Mouse (Mus musculus): ENCODE measurements around the gene Glis3. TPM values are rescaled to one million over a fixed set of nuclear protein-coding genes. Genes with fewer than 3 reads are reported as not detected.

Glis3 gene
- polyA plus RNA-seq, 2 experiments: 2.9 to 3.1 TPM

GRCm38 (mm10) chr19:28442161-28442560, 237.7 kb downstream of the Glis3 start:
- ATAC-seq (ENCODE audit: low FRiP score, low read depth): no peak
- H3K27ac ChIP-seq (replicated peaks; ENCODE audit: low read depth, low read length): no peak overlapping the region
- no peaks in the 10 kb centered on the region for H3K9me3 ChIP-seq (ENCODE audit: control insufficient read depth, low read length)
- 89% methylated on average over 4 of the region's 4 CpGs for WGBS
- H3K4me3 ChIP-seq (replicated peaks; ENCODE audit: low read length): no peak overlapping the region
- H3K36me3 ChIP-seq (ENCODE audit: control insufficient read depth, insufficient read depth, low read length): no peaks in the 10 kb centered on the region
- no peak overlapping the region for H3K9ac ChIP-seq (ENCODE audit: low read depth, low read length, severe bottlenecking)
- no peak for DNase-seq (ENCODE audit: low spot score)
- no peaks in the 10 kb centered on the region for H3K27me3 ChIP-seq (ENCODE audit: control insufficient read depth, insufficient read depth, low read length)
- H3K4me2 ChIP-seq (replicated peaks; ENCODE audit: low read depth, low read length, severe bottlenecking): no peak overlapping the region
- no peak for TF ChIP-seq POLR2A (IDR thresholded peaks at IDR 0.05; ENCODE audit: borderline replicate concordance, extremely low read depth, insufficient read depth, insufficient read length)
- H3K4me1 ChIP-seq (ENCODE audit: control insufficient read depth, insufficient read depth, low read length): no peaks in the 10 kb centered on the region; the same call in 1 of the 2 replicates

GRCm38 (mm10) chr19:28436457-28437148, 243.3 kb downstream of the Glis3 start:
- Histone ChIP-seq H3K4me3 (replicated peaks; ENCODE audit: low read length) (no peak overlapping the region), H3K9ac (ENCODE audit: low read depth, low read length, severe bottlenecking) (no peak overlapping the region), H3K4me2 (replicated peaks; ENCODE audit: low read depth, low read length, severe bottlenecking) (no peak overlapping the region), H3K27ac (replicated peaks; ENCODE audit: low read depth, low read length) (no peak overlapping the region), H3K4me1 (ENCODE audit: control insufficient read depth, insufficient read depth, low read length) (no peaks in the 10 kb centered on the region; the same call in 1 of the 2 replicates), H3K27me3 (ENCODE audit: control insufficient read depth, insufficient read depth, low read length) (no peaks in the 10 kb centered on the region), H3K9me3 (ENCODE audit: control insufficient read depth, low read length) (no peaks in the 10 kb centered on the region), H3K36me3 (ENCODE audit: control insufficient read depth, insufficient read depth, low read length) (no peaks in the 10 kb centered on the region)
- 65% methylated on average over 12 of the region's 12 CpGs for WGBS
- DNase-seq (ENCODE audit: low spot score): peak; percentile 36
- peak; percentile 63; the same call in 1 of the 2 replicates for ATAC-seq (ENCODE audit: low FRiP score, low read depth)
- TF ChIP-seq POLR2A (IDR thresholded peaks at IDR 0.05; ENCODE audit: borderline replicate concordance, extremely low read depth, insufficient read depth, insufficient read length): no peak

- 84% methylated on average over 6 of the region's 6 CpGs for WGBS
- ATAC-seq (ENCODE audit: low FRiP score, low read depth) (no peak), DNase-seq (ENCODE audit: low spot score) (no peak)
- no peak overlapping the region for H3K4me2 ChIP-seq (replicated peaks; ENCODE audit: low read depth, low read length, severe bottlenecking)
- H3K27me3 ChIP-seq (ENCODE audit: control insufficient read depth, insufficient read depth, low read length): no peaks in the 10 kb centered on the region
- H3K4me1 ChIP-seq (ENCODE audit: control insufficient read depth, insufficient read depth, low read length): no peaks in the 10 kb centered on the region
- no peak overlapping the region for H3K27ac ChIP-seq (replicated peaks; ENCODE audit: low read depth, low read length)
- no peaks in the 10 kb centered on the region for H3K36me3 ChIP-seq (ENCODE audit: control insufficient read depth, insufficient read depth, low read length)
- no peak overlapping the region for H3K4me3 ChIP-seq (replicated peaks; ENCODE audit: low read length)
- no peak for TF ChIP-seq POLR2A (IDR thresholded peaks at IDR 0.05; ENCODE audit: borderline replicate concordance, extremely low read depth, insufficient read depth, insufficient read length)
- H3K9ac ChIP-seq (ENCODE audit: low read depth, low read length, severe bottlenecking): no peak overlapping the region
- no peaks in the 10 kb centered on the region for H3K9me3 ChIP-seq (ENCODE audit: control insufficient read depth, low read length)
Measured at GRCm38 (mm10) chr19:28428220-28428816, 251.6 kb downstream of the Glis3 start.

- no peak overlapping the region for H3K9ac ChIP-seq (ENCODE audit: low read depth, low read length, severe bottlenecking)
- no peaks in the 10 kb centered on the region for H3K36me3 ChIP-seq (ENCODE audit: control insufficient read depth, insufficient read depth, low read length)
- H3K27ac ChIP-seq (replicated peaks; ENCODE audit: low read depth, low read length): no peak overlapping the region
- no peak overlapping the region for H3K4me2 ChIP-seq (replicated peaks; ENCODE audit: low read depth, low read length, severe bottlenecking)
- no peak for DNase-seq (ENCODE audit: low spot score)
- no peaks in the 10 kb centered on the region for H3K9me3 ChIP-seq (ENCODE audit: control insufficient read depth, low read length)
- ATAC-seq (ENCODE audit: low FRiP score, low read depth): no peak
- 81% methylated on average over 5 of the region's 5 CpGs for WGBS
- no peak overlapping the region for H3K4me3 ChIP-seq (replicated peaks; ENCODE audit: low read length)
- no peaks in the 10 kb centered on the region for H3K27me3 ChIP-seq (ENCODE audit: control insufficient read depth, insufficient read depth, low read length)
- peaks cover 9% of the 10 kb centered on the region; the same call in 1 of the 2 replicates for H3K4me1 ChIP-seq (ENCODE audit: control insufficient read depth, insufficient read depth, low read length)
- no peak for TF ChIP-seq POLR2A (IDR thresholded peaks at IDR 0.05; ENCODE audit: borderline replicate concordance, extremely low read depth, insufficient read depth, insufficient read length)
Measured at GRCm38 (mm10) chr19:28424180-28424579, 255.7 kb downstream of the Glis3 start.

GRCm38 (mm10) chr19:28422939-28423338, 256.9 kb downstream of the Glis3 start:
- TF ChIP-seq POLR2A (IDR thresholded peaks at IDR 0.05; ENCODE audit: borderline replicate concordance, extremely low read depth, insufficient read depth, insufficient read length): no peak
- no peaks in the 10 kb centered on the region for H3K36me3 ChIP-seq (ENCODE audit: control insufficient read depth, insufficient read depth, low read length)
- peaks cover 9% of the 10 kb centered on the region; the same call in 1 of the 2 replicates for H3K4me1 ChIP-seq (ENCODE audit: control insufficient read depth, insufficient read depth, low read length)
- ATAC-seq (ENCODE audit: low FRiP score, low read depth): no peak
- H3K4me3 ChIP-seq (replicated peaks; ENCODE audit: low read length): no peak overlapping the region
- H3K4me2 ChIP-seq (replicated peaks; ENCODE audit: low read depth, low read length, severe bottlenecking): no peak overlapping the region
- H3K9me3 ChIP-seq (ENCODE audit: control insufficient read depth, low read length): no peaks in the 10 kb centered on the region
- peak; percentile 48 for DNase-seq (ENCODE audit: low spot score)
- H3K27me3 ChIP-seq (ENCODE audit: control insufficient read depth, insufficient read depth, low read length): no peaks in the 10 kb centered on the region
- no peak overlapping the region for H3K9ac ChIP-seq (ENCODE audit: low read depth, low read length, severe bottlenecking)
- no peak overlapping the region for H3K27ac ChIP-seq (replicated peaks; ENCODE audit: low read depth, low read length)
- 16% methylated on average over 9 of the region's 9 CpGs for WGBS
